Mouse (Mus musculus) stomach, embryonic 15.5 days (tissue): ENCODE data around the gene Mier2. TPM values are rescaled to one million over a fixed set of nuclear protein-coding genes. Genes with fewer than 3 reads are reported as not detected.

ENCODE experiments used
- ATAC-seq: fragments of 200-750 bp; cut with Nextera tagmentation; 2 replicates; pipeline ENCODE4 v1.8.0; 2017; ENCODE audit warnings: low read depth, moderate number of reproducible peaks, moderate TSS enrichment; ENCODE audit not compliant: insufficient read depth, low FRiP score
- H3K27ac ChIP-seq: fragments of 300-500 bp; sonication (generic); 2 replicates; pipeline ENCODE4 v1.5.1; 2015; ENCODE audit warnings: mild to moderate bottlenecking, inconsistent platforms
- H3K27me3 ChIP-seq: fragments of 300-500 bp; sonication (generic); replicated peaks from 2 replicates; pipeline ENCODE4 v1.6.1; 2015; ENCODE audit warnings: inconsistent platforms
- H3K36me3 ChIP-seq: fragments of 300-500 bp; sonication (generic); 2 replicates; pipeline ENCODE4 v1.6.1; 2015; ENCODE audit warnings: inconsistent platforms
- H3K4me1 ChIP-seq: fragments of 300-500 bp; sonication (generic); 2 replicates; pipeline ENCODE4 v1.6.1; 2015; ENCODE audit warnings: inconsistent platforms
- H3K4me2 ChIP-seq: fragments of 300-500 bp; sonication (generic); 2 replicates; pipeline ENCODE4 v1.6.1; 2015; ENCODE audit warnings: mild to moderate bottlenecking, inconsistent platforms
- H3K4me3 ChIP-seq: fragments of 300-500 bp; sonication (generic); replicated peaks from 2 replicates; pipeline ENCODE4 v1.5.1; 2015; ENCODE audit warnings: inconsistent platforms
- H3K9ac ChIP-seq: fragments of 300-500 bp; sonication (generic); 2 replicates; pipeline ENCODE4 v1.6.1; 2015; ENCODE audit warnings: inconsistent platforms
- H3K9me3 ChIP-seq: fragments of 300-500 bp; sonication (generic); 2 replicates; pipeline ENCODE4 v1.6.1; 2016; ENCODE audit warnings: inconsistent platforms
- WGBS: fragments of 180-500 bp; shearing (Covaris S2); methylation state at CpG from one replicate; pipeline ENCODE4 v1.1.7; 2015; 5-methylcytosine and 5-hydroxymethylcytosine counted together
- polyA plus RNA-seq: library from polyadenylated mRNA; unstranded; fragments of >200 nt; fragmentation: Nextera tagmentation; extraction: Ambion mirVana; gene quantifications from 2 replicates; pipeline ENCODE4 v1.2.1, GENCODE M21; 2015

Mier2 gene
- polyA plus RNA-seq, 1 experiment from 2014 or later, result 50.1 TPM

DNA sequence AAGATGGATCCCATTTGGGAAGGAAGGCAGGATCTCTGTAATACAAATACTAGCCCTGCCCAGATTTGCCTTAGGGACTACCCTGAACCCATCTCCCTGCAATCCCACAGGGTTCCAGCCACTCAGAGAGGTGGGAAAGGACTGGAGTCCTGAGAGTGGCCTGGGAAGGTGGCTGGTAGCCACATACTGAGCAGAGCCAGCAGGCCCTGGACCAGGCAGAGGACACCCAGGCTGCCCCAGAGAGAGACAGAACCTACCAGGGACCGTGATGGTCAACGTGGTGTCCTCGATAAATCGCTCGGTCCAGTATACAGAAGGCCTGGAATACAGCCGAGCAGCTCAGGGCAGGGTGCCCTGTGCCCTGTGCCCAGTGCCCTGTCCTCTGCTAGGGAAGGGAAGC lies 30.1 kb upstream of the Mier2 start:
- 86% methylated on average over 6 of the region's 6 CpGs for WGBS
- Histone ChIP-seq H3K9me3 (no peaks in the 10 kb centered on the region), H3K4me2 (no peak overlapping the region), H3K27ac (no peak overlapping the region), H3K36me3 (no peaks in the 10 kb centered on the region), H3K4me3 (no peak overlapping the region), H3K4me1 (no peaks in the 10 kb centered on the region), H3K9ac (no peak overlapping the region), H3K27me3 (no peaks in the 10 kb centered on the region)
- ATAC-seq, result no peak

GRCm38 (mm10) chr10:79584426-79584825 lies 29.4 kb upstream of the Mier2 start:
- no peak for ATAC-seq
- H3K4me3 ChIP-seq, result no peak overlapping the region
- no peaks in the 10 kb centered on the region for H3K9me3 ChIP-seq
- H3K4me2 ChIP-seq, result no peak overlapping the region
- H3K27me3 ChIP-seq, result no peaks in the 10 kb centered on the region
- H3K36me3 ChIP-seq, result no peaks in the 10 kb centered on the region
- no peak overlapping the region for H3K9ac ChIP-seq
- WGBS, result 81% methylated on average over 9 of the region's 9 CpGs
- no peaks in the 10 kb centered on the region for H3K4me1 ChIP-seq
- H3K27ac ChIP-seq, result no peak overlapping the region

DNA sequence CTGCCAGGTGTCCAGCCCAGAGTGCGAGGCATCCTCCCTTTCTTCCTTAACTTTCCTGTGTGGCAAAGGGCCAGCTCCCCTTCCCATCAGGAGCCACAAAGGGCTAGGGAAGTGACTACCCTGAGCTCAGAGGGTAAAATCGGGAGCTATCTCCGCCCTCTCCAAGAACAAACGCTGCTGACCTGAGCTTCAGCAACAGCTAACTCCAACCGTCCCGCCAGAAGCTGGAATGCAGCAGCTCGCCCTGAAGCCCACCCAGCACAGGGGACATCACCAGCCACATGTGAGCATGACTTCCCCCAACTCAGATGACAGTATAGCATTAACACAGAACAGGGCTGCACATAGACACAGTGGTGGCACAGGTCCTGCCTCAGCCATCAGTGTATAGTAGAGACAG lies 29.0 kb upstream of the Mier2 start:
- no peak overlapping the region for H3K9ac ChIP-seq
- H3K9me3 ChIP-seq, result no peaks in the 10 kb centered on the region
- no peak overlapping the region for H3K27ac ChIP-seq
- H3K4me1 ChIP-seq, result no peaks in the 10 kb centered on the region
- H3K27me3 ChIP-seq, result no peaks in the 10 kb centered on the region
- 54% methylated on average over 7 of the region's 7 CpGs for WGBS
- H3K4me3 ChIP-seq, result no peak overlapping the region
- ATAC-seq, result no peak
- H3K4me2 ChIP-seq, result no peak overlapping the region
- no peaks in the 10 kb centered on the region for H3K36me3 ChIP-seq

GRCm38 (mm10) chr10:79581501-79581900 lies 26.5 kb upstream of the Mier2 start:
- no peak overlapping the region for H3K4me3 ChIP-seq
- no peak overlapping the region for H3K9ac ChIP-seq
- H3K36me3 ChIP-seq, result no peaks in the 10 kb centered on the region
- no peak for ATAC-seq
- no peaks in the 10 kb centered on the region for H3K27me3 ChIP-seq
- no peaks in the 10 kb centered on the region for H3K9me3 ChIP-seq
- 84% methylated on average over 8 of the region's 8 CpGs for WGBS
- H3K27ac ChIP-seq, result no peak overlapping the region
- no peaks in the 10 kb centered on the region for H3K4me1 ChIP-seq
- no peak overlapping the region for H3K4me2 ChIP-seq

DNA sequence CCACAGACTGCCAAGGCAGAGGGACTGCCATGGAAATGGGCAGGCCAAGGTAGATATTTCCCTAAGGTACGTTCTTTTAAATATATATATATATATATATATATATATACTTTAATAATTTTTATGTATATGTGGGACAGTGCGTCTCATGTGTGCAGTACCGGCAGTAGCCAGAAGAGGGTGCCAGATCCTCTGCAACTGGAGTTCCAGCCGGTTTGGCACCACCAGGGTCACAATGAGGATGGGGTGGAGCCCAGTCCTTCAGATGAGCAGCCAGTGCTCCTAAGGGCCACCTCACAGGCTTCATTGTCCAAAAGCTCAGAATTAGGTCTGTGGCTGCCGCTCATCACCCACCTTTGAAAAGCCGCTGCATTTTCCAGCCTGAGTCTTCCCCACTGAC lies 25.8 kb upstream of the Mier2 start:
- ATAC-seq, result no peak
- no peaks in the 10 kb centered on the region for H3K36me3 ChIP-seq
- H3K27me3 ChIP-seq, result no peaks in the 10 kb centered on the region

GRCm38 (mm10) chr10:79580356-79580755 lies 25.4 kb upstream of the Mier2 start:
- H3K36me3 ChIP-seq, result no peaks in the 10 kb centered on the region
- 73% methylated on average over 7 of the region's 7 CpGs for WGBS
- no peak for ATAC-seq

More for the DNA sequence above, 25.8 kb upstream of the Mier2 start:
- Histone ChIP-seq H3K9ac (no peak overlapping the region), H3K4me3 (no peak overlapping the region), H3K4me2 (no peak overlapping the region), H3K9me3 (no peaks in the 10 kb centered on the region), H3K4me1 (no peaks in the 10 kb centered on the region), H3K27ac (no peak overlapping the region)
- 48% methylated on average over 6 of the region's 6 CpGs for WGBS

GRCm38 (mm10) chr10:79579781-79580180 lies 24.8 kb upstream of the Mier2 start:
- Histone ChIP-seq H3K9ac (no peak overlapping the region), H3K4me3 (no peak overlapping the region), H3K4me1 (no peaks in the 10 kb centered on the region), H3K4me2 (no peak overlapping the region), H3K9me3 (no peaks in the 10 kb centered on the region), H3K36me3 (no peaks in the 10 kb centered on the region), H3K27me3 (no peaks in the 10 kb centered on the region), H3K27ac (no peak overlapping the region)
- ATAC-seq, result no peak
- 79% methylated on average over 12 of the region's 12 CpGs for WGBS

More at GRCm38 (mm10) chr10:79580356-79580755, 25.4 kb upstream of the Mier2 start:
- Histone ChIP-seq H3K9ac (no peak overlapping the region), H3K27ac (no peak overlapping the region), H3K9me3 (no peaks in the 10 kb centered on the region), H3K4me1 (no peaks in the 10 kb centered on the region), H3K4me2 (no peak overlapping the region), H3K27me3 (no peaks in the 10 kb centered on the region), H3K4me3 (no peak overlapping the region)

GRCm38 (mm10) chr10:79578891-79579290 lies 23.9 kb upstream of the Mier2 start:
- 75% methylated on average over 7 of the region's 7 CpGs for WGBS
- H3K4me2 ChIP-seq, result no peak overlapping the region
- no peaks in the 10 kb centered on the region for H3K27me3 ChIP-seq
- no peaks in the 10 kb centered on the region for H3K9me3 ChIP-seq
- no peak overlapping the region for H3K27ac ChIP-seq
- no peaks in the 10 kb centered on the region for H3K36me3 ChIP-seq
- ATAC-seq, result no peak
- H3K4me1 ChIP-seq, result no peaks in the 10 kb centered on the region
- no peak overlapping the region for H3K4me3 ChIP-seq
- no peak overlapping the region for H3K9ac ChIP-seq

DNA sequence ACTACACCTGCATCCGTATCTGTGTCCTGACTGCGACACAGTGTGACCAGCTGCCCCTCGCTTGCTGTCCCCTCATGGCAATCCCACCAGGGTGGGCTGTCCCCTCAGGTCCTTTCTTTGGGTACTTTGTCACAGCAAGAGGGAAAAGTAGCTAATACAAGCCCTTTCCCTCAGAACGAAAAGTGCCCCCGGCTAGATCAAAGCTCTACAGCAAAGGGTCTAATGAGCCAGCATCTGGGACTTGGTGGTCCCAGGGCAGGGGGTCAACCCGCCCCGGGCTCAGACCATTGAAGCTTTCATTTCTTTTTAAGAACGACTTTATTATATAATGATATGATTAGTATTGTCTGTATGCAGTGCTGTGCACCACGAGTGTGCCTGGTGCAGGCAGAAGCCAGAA lies 23.3 kb upstream of the Mier2 start:
- no peaks in the 10 kb centered on the region for H3K9me3 ChIP-seq
- no peak overlapping the region for H3K9ac ChIP-seq
- H3K36me3 ChIP-seq, result no peaks in the 10 kb centered on the region
- H3K4me3 ChIP-seq, result no peak overlapping the region
- no peak overlapping the region for H3K27ac ChIP-seq
- no peak overlapping the region for H3K4me2 ChIP-seq
- WGBS, result 66% methylated on average over 9 of the region's 9 CpGs
- no peaks in the 10 kb centered on the region for H3K4me1 ChIP-seq
- H3K27me3 ChIP-seq, result no peaks in the 10 kb centered on the region
- no peak for ATAC-seq

- Histone ChIP-seq H3K4me1 (no peaks in the 10 kb centered on the region), H3K4me2 (no peak overlapping the region), H3K36me3 (no peaks in the 10 kb centered on the region), H3K9me3 (no peaks in the 10 kb centered on the region), H3K27ac (no peak overlapping the region), H3K27me3 (no peaks in the 10 kb centered on the region), H3K9ac (no peak overlapping the region), H3K4me3 (no peak overlapping the region)
- WGBS, result 73% methylated on average over 4 of the region's 4 CpGs
- ATAC-seq, result no peak
These were observed 22.4 kb upstream of the Mier2 start for GRCm38 (mm10) chr10:79577376-79577775.

DNA sequence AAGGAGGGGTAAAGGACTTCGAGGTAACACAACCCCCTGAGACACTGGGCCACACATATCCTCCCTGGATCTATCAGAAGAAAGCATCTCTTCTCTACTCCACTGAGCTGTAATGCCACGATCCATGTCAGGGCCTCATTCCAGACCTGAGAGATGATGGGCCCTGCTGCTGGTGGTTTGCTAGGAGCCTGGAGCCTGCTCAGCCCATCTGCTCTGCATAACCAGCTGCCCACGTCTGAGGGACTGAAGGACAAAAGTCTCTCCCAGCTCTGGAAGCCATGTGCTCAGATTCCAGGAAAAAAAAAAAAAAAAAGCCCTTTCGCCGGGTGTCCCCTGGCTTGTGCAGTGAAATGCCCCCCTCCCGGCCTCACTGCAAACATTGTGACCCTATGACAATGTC lies 20.8 kb upstream of the Mier2 start:
- Histone ChIP-seq H3K9me3 (no peaks in the 10 kb centered on the region), H3K9ac (no peak overlapping the region), H3K4me3 (no peak overlapping the region), H3K27me3 (no peaks in the 10 kb centered on the region), H3K36me3 (no peaks in the 10 kb centered on the region), H3K27ac (no peak overlapping the region), H3K4me1 (no peaks in the 10 kb centered on the region), H3K4me2 (no peak overlapping the region)
- 62% methylated on average over 6 of the region's 6 CpGs for WGBS
- ATAC-seq, result no peak

DNA sequence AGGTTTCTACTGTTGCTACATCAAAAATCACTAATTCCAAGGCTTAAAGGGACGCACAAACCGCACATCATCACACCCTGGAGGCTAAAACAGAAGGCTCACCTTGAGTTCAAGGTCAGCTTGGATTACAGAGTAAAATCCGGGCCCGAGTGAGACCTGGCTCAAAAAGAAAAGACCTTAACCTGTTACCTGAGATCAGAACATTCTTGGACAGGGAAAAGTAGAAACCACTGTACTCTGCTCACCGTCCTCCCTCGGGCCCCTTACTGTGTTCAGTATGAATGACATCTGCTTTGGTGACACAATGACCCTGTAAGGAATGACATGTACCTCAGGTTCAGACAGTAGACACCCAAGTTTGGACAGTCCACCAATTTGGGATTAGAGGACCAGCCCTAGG lies 19.8 kb upstream of the Mier2 start:
- H3K27ac ChIP-seq, result no peak overlapping the region
- H3K4me3 ChIP-seq, result no peak overlapping the region
- ATAC-seq, result no peak
- no peak overlapping the region for H3K9ac ChIP-seq
- no peaks in the 10 kb centered on the region for H3K9me3 ChIP-seq
- H3K36me3 ChIP-seq, result no peaks in the 10 kb centered on the region
- 91% methylated on average over 6 of the region's 6 CpGs for WGBS
- H3K27me3 ChIP-seq, result no peaks in the 10 kb centered on the region
- no peaks in the 10 kb centered on the region for H3K4me1 ChIP-seq
- H3K4me2 ChIP-seq, result no peak overlapping the region

- H3K27me3 ChIP-seq, result no peaks in the 10 kb centered on the region
- ATAC-seq, result no peak
- 78% methylated on average over 8 of the region's 8 CpGs for WGBS
- H3K36me3 ChIP-seq, result no peaks in the 10 kb centered on the region
- H3K9ac ChIP-seq, result no peak overlapping the region
- no peak overlapping the region for H3K4me3 ChIP-seq
- H3K27ac ChIP-seq, result no peak overlapping the region
- no peak overlapping the region for H3K4me2 ChIP-seq
- H3K4me1 ChIP-seq, result no peaks in the 10 kb centered on the region
- H3K9me3 ChIP-seq, result no peaks in the 10 kb centered on the region
These were observed 19.4 kb upstream of the Mier2 start for GRCm38 (mm10) chr10:79574350-79574749.
